Mouse (Mus musculus): Measurements from ENCODE around the gene Yap1. TPM values are rescaled to one million over a fixed set of nuclear protein-coding genes. Genes with fewer than 3 reads are reported as not detected.
"Not testable (repeated sequence)": the region's sequence is repeated elsewhere in the genome, so short reads cannot be mapped to it uniquely, and the experiment has no call there.

Yap1 gene
- polyA plus RNA-seq, 1 experiment from 2014 or later, result 8.3 TPM

GRCm38 (mm10) chr9:7907351-7907985 lies 96.9 kb downstream of the Yap1 start:
- 57% methylated on average over 2 of the region's 2 CpGs for WGBS (ENCODE audit: insufficient replicate concordance)
- H3K9ac ChIP-seq, result no peak overlapping the region
- no peak overlapping the region for H3K27ac ChIP-seq
- H3K9me3 ChIP-seq (replicated peaks), result no peaks in the 10 kb centered on the region
- H3K4me2 ChIP-seq, result no peak overlapping the region
- ATAC-seq, result no peak
- H3K27me3 ChIP-seq (replicated peaks), result no peaks in the 10 kb centered on the region
- H3K4me3 ChIP-seq, result no peak overlapping the region
- H3K36me3 ChIP-seq, result no peaks in the 10 kb centered on the region
- H3K4me1 ChIP-seq, result peaks cover 6% of the 10 kb centered on the region; the same call in 1 of the 2 replicates

GRCm38 (mm10) chr9:7906564-7906963 lies 97.8 kb downstream of the Yap1 start:
- H3K4me3 ChIP-seq, result no peak overlapping the region
- 68% methylated on average over 1 of the region's 1 CpGs for WGBS (ENCODE audit: insufficient replicate concordance)
- H3K27me3 ChIP-seq (replicated peaks), result no peaks in the 10 kb centered on the region
- H3K36me3 ChIP-seq, result no peaks in the 10 kb centered on the region
- no peak for ATAC-seq
- H3K4me2 ChIP-seq, result no peak overlapping the region
- no peaks in the 10 kb centered on the region for H3K9me3 ChIP-seq (replicated peaks)
- H3K4me1 ChIP-seq, result peaks cover 6% of the 10 kb centered on the region; the same call in 1 of the 2 replicates
- no peak overlapping the region for H3K27ac ChIP-seq
- no peak overlapping the region for H3K9ac ChIP-seq

GRCm38 (mm10) chr9:7903825-7904224 lies 100.6 kb downstream of the Yap1 start:
- no peaks in the 10 kb centered on the region for H3K9me3 ChIP-seq (replicated peaks)
- 55% methylated on average over 5 of the region's 5 CpGs for WGBS (ENCODE audit: insufficient replicate concordance)
- peaks cover 6% of the 10 kb centered on the region; the same call in 1 of the 2 replicates for H3K4me1 ChIP-seq
- no peak for ATAC-seq
- H3K27me3 ChIP-seq (replicated peaks), result no peaks in the 10 kb centered on the region
- H3K36me3 ChIP-seq, result no peaks in the 10 kb centered on the region
- no peak overlapping the region for H3K4me3 ChIP-seq
- no peak overlapping the region for H3K9ac ChIP-seq
- no peak overlapping the region for H3K4me2 ChIP-seq
- H3K27ac ChIP-seq, result no peak overlapping the region

GRCm38 (mm10) chr9:7903262-7903661 lies 101.1 kb downstream of the Yap1 start:
- Histone ChIP-seq H3K9ac (no peak overlapping the region), H3K4me3 (no peak overlapping the region), H3K27me3 (replicated peaks) (no peaks in the 10 kb centered on the region), H3K27ac (no peak overlapping the region), H3K4me2 (no peak overlapping the region), H3K9me3 (replicated peaks) (no peaks in the 10 kb centered on the region), H3K36me3 (no peaks in the 10 kb centered on the region), H3K4me1 (peaks cover 6% of the 10 kb centered on the region; the same call in 1 of the 2 replicates)
- 53% methylated on average over 2 of the region's 2 CpGs for WGBS (ENCODE audit: insufficient replicate concordance)
- ATAC-seq, result peak; percentile 60

GRCm38 (mm10) chr9:7902311-7902710 lies 102.1 kb downstream of the Yap1 start:
- no peak for ATAC-seq
- H3K27ac ChIP-seq, result no peak overlapping the region
- H3K4me3 ChIP-seq, result no peak overlapping the region
- no peaks in the 10 kb centered on the region for H3K9me3 ChIP-seq (replicated peaks)
- H3K36me3 ChIP-seq, result no peaks in the 10 kb centered on the region
- H3K4me1 ChIP-seq, result peaks cover 6% of the 10 kb centered on the region; the same call in 1 of the 2 replicates
- no peak overlapping the region for H3K9ac ChIP-seq
- WGBS (ENCODE audit: insufficient replicate concordance), result 52% methylated on average over 7 of the region's 7 CpGs
- H3K27me3 ChIP-seq (replicated peaks), result no peaks in the 10 kb centered on the region
- no peak overlapping the region for H3K4me2 ChIP-seq

- Histone ChIP-seq H3K4me2 (no peak overlapping the region), H3K36me3 (no peaks in the 10 kb centered on the region), H3K27me3 (replicated peaks) (no peaks in the 10 kb centered on the region), H3K4me1 (peaks cover 6% of the 10 kb centered on the region; the same call in 1 of the 2 replicates), H3K9me3 (replicated peaks) (no peaks in the 10 kb centered on the region), H3K9ac (no peak overlapping the region), H3K27ac (no peak overlapping the region), H3K4me3 (no peak overlapping the region)
- no peak for ATAC-seq
- 78% methylated on average over 8 of the region's 8 CpGs for WGBS (ENCODE audit: insufficient replicate concordance)
Measured at GRCm38 (mm10) chr9:7900965-7901364, 103.4 kb downstream of the Yap1 start.

GRCm38 (mm10) chr9:7897502-7897901 lies 106.9 kb downstream of the Yap1 start:
- Histone ChIP-seq H3K9ac (no peak overlapping the region), H3K4me2 (no peak overlapping the region), H3K27ac (no peak overlapping the region), H3K27me3 (replicated peaks) (no peaks in the 10 kb centered on the region), H3K9me3 (replicated peaks) (no peaks in the 10 kb centered on the region), H3K4me3 (no peak overlapping the region), H3K4me1 (no peaks in the 10 kb centered on the region), H3K36me3 (no peaks in the 10 kb centered on the region)
- under 1% methylated on average over 3 of the region's 3 CpGs for WGBS (ENCODE audit: insufficient replicate concordance)
- ATAC-seq, result peak; percentile 52

GRCm38 (mm10) chr9:7891796-7892195 lies 112.6 kb downstream of the Yap1 start:
- H3K36me3 ChIP-seq; H3K9ac ChIP-seq; ATAC-seq; H3K9me3 ChIP-seq (replicated peaks); H3K27me3 ChIP-seq (replicated peaks); H3K4me2 ChIP-seq; H3K4me3 ChIP-seq; H3K4me1 ChIP-seq; H3K27ac ChIP-seq: not testable (repeated sequence)
- 68% methylated on average over 1 of the region's 1 CpGs for WGBS (ENCODE audit: insufficient replicate concordance)

- Histone ChIP-seq H3K9me3 (replicated peaks) (no peaks in the 10 kb centered on the region), H3K27me3 (replicated peaks) (no peaks in the 10 kb centered on the region), H3K9ac (no peak overlapping the region), H3K36me3 (no peaks in the 10 kb centered on the region), H3K27ac (no peak overlapping the region), H3K4me2 (no peak overlapping the region), H3K4me1 (no peaks in the 10 kb centered on the region), H3K4me3 (no peak overlapping the region)
- ATAC-seq, result no peak
- WGBS (ENCODE audit: insufficient replicate concordance), result 53% methylated on average over 1 of the region's 1 CpGs
Measured at GRCm38 (mm10) chr9:7891177-7891576, 113.2 kb downstream of the Yap1 start.

- H3K9me3 ChIP-seq (replicated peaks), result peaks cover 8% of the 10 kb centered on the region
- no peak for ATAC-seq
- H3K27me3 ChIP-seq (replicated peaks), result no peaks in the 10 kb centered on the region
- WGBS (ENCODE audit: insufficient replicate concordance), result 91% methylated on average over 3 of the region's 3 CpGs
- no peak overlapping the region for H3K9ac ChIP-seq
- no peaks in the 10 kb centered on the region for H3K4me1 ChIP-seq
- no peak overlapping the region for H3K27ac ChIP-seq
- H3K4me3 ChIP-seq, result no peak overlapping the region
- no peak overlapping the region for H3K4me2 ChIP-seq
- H3K36me3 ChIP-seq, result no peaks in the 10 kb centered on the region
Measured at GRCm38 (mm10) chr9:7884346-7884745, 120.0 kb downstream of the Yap1 start.

GRCm38 (mm10) chr9:7882304-7882865 lies 122.0 kb downstream of the Yap1 start:
- Histone ChIP-seq H3K4me1 (no peaks in the 10 kb centered on the region), H3K27ac (no peak overlapping the region), H3K9me3 (replicated peaks) (peaks cover 8% of the 10 kb centered on the region), H3K4me3 (no peak overlapping the region), H3K27me3 (replicated peaks) (0 out of 2 replicates have a peak, but pooled peaks cover 5% of the 10 kb centered on the region), H3K4me2 (no peak overlapping the region), H3K9ac (no peak overlapping the region), H3K36me3 (no peaks in the 10 kb centered on the region)
- ATAC-seq, result no peak
- WGBS (ENCODE audit: insufficient replicate concordance), result 73% methylated on average over 1 of the region's 1 CpGs
